Mouse (Mus musculus) MEL (cell line): ENCODE data around the gene Jpt1. TPM values are rescaled to one million over a fixed set of nuclear protein-coding genes. Genes with fewer than 3 reads are reported as not detected.

Experiments
- DNase-seq: peaks from one replicate; pipeline ENCODE4 v3.0.0; 2011; ENCODE audit warnings: low read depth, low spot score
- H3K27ac ChIP-seq: 2 replicates; pipeline ENCODE4 v1.5.1; 2012; ENCODE audit warnings: low read depth, mild to moderate bottlenecking, control low read depth, low read length, moderate library complexity; ENCODE audit not compliant: control insufficient read depth
- H3K27me3 ChIP-seq, 2 experiments: fragments of 150-350 bp in 1 of 2; sonication (generic) in 1 of 2; 2 replicates each; pipeline ENCODE4 v1.6.1; 2012; ENCODE audit warnings: low read length in 2 of 2, mild to moderate bottlenecking in 2 of 2, improper control_type of control experiment in 1 of 2, moderate library complexity in 1 of 2; ENCODE audit not compliant: insufficient read depth in 2 of 2, control insufficient read depth in 1 of 2
- H3K36me3 ChIP-seq, 2 experiments: 2 replicates each; pipeline ENCODE4 v1.6.1; 2012 to 2014; ENCODE audit warnings: low read length in 2 of 2, improper control_type of control experiment in 1 of 2, inconsistent platforms in 1 of 2, mild to moderate bottlenecking in 1 of 2; ENCODE audit not compliant: insufficient read depth in 2 of 2, control insufficient read depth in 1 of 2
- H3K4me1 ChIP-seq, 2 experiments: fragments of 150-350 bp in 1 of 2; sonication (generic) in 1 of 2; 2 replicates each; pipeline ENCODE4 v1.6.1; 2012; ENCODE audit warnings: low read length in 2 of 2, improper control_type of control experiment in 1 of 2, mild to moderate bottlenecking in 1 of 2; ENCODE audit not compliant: insufficient read depth in 2 of 2, control insufficient read depth in 1 of 2
- H3K4me3 ChIP-seq, 2 experiments: fragments of 150-350 bp in 1 of 2; sonication (generic) in 1 of 2; 2 replicates each; pipeline ENCODE4 v1.5.1; 2012; ENCODE audit warnings: low read depth in 2 of 2, low read length in 2 of 2, mild to moderate bottlenecking in 2 of 2, moderate library complexity in 2 of 2, control low read depth in 1 of 2, improper control_type of control experiment in 1 of 2; ENCODE audit not compliant: control insufficient read depth in 1 of 2, insufficient read depth in 1 of 2
- H3K79me2 ChIP-seq: 2 replicates; pipeline ENCODE4 v1.6.1; 2012; ENCODE audit warnings: mild to moderate bottlenecking, low read length, moderate library complexity; ENCODE audit not compliant: control insufficient read depth, poor library complexity, insufficient read depth
- H3K9ac ChIP-seq: 2 replicates; pipeline ENCODE4 v1.6.1; 2012; ENCODE audit warnings: low read depth, mild to moderate bottlenecking, control low read depth, low read length, moderate library complexity; ENCODE audit not compliant: control insufficient read depth, poor library complexity, severe bottlenecking
- H3K9me3 ChIP-seq: fragments of 150-350 bp; sonication (generic); replicated peaks from 2 replicates; pipeline ENCODE4 v1.6.1; 2012; ENCODE audit warnings: mild to moderate bottlenecking, low read length, improper control_type of control experiment, moderate library complexity; ENCODE audit not compliant: insufficient read depth
- CHD2 ChIP-seq: IDR thresholded peaks from 2 replicates; pipeline ENCODE4 v1.6.1; 2011; ENCODE audit warnings: low read length, improper control_type of control experiment
- CTCF ChIP-seq, 3 experiments: IDR thresholded peaks in 2 of 3; conservative IDR thresholded peaks in 1 of 3; 2 replicates each; pipeline ENCODE4 v1.5.1; 2011 to 2012; ENCODE audit warnings: low read length in 3 of 3, low read depth in 2 of 3, mild to moderate bottlenecking in 2 of 3, improper control_type of control experiment in 1 of 3, inconsistent platforms in 1 of 3, mixed read lengths in 1 of 3, moderate library complexity in 1 of 3; ENCODE audit not compliant: control insufficient read depth in 1 of 3, insufficient read depth in 1 of 3, poor library complexity in 1 of 3, severe bottlenecking in 1 of 3
- E2F4 ChIP-seq: IDR thresholded peaks from 2 replicates; pipeline ENCODE4 v1.6.1; 2011; ENCODE audit warnings: low read depth, low read length, improper control_type of control experiment, borderline replicate concordance
- ELF1 ChIP-seq: IDR thresholded peaks from 2 replicates; pipeline ENCODE4 v1.6.1; 2014; ENCODE audit warnings: low read depth, mild to moderate bottlenecking, inconsistent platforms, low read length, improper control_type of control experiment, moderate library complexity
- EP300 ChIP-seq, 2 experiments: IDR thresholded peaks; 2 replicates each; pipeline ENCODE4 v1.6.1; 2011; ENCODE audit warnings: improper control_type of control experiment in 2 of 2, low read length in 2 of 2, low read depth in 1 of 2, mild to moderate bottlenecking in 1 of 2
- GABPA ChIP-seq: IDR thresholded peaks from 2 replicates; pipeline ENCODE4 v1.6.1; 2012; ENCODE audit warnings: low read depth, mild to moderate bottlenecking, inconsistent platforms, low read length, improper control_type of control experiment, moderate library complexity
- GATA1 ChIP-seq: IDR thresholded peaks from 2 replicates; pipeline ENCODE4 v1.6.1; 2011; ENCODE audit warnings: low read depth, low read length, improper control_type of control experiment
- HCFC1 ChIP-seq: IDR thresholded peaks from 2 replicates; pipeline ENCODE4 v1.6.1; 2012; ENCODE audit warnings: low read depth, mild to moderate bottlenecking, inconsistent platforms, low read length, improper control_type of control experiment, moderate library complexity
- JUND ChIP-seq: IDR thresholded peaks from 2 replicates; pipeline ENCODE4 v1.6.1; 2011; ENCODE audit warnings: low read depth, mild to moderate bottlenecking, improper control_type of control experiment, low read length
- MAFK ChIP-seq: IDR thresholded peaks from 2 replicates; pipeline ENCODE4 v1.6.1; 2011; ENCODE audit warnings: low read depth, mild to moderate bottlenecking, low read length, improper control_type of control experiment, borderline replicate concordance
- MAX ChIP-seq: IDR thresholded peaks from 2 replicates; pipeline ENCODE4 v1.6.1; 2011; ENCODE audit warnings: low read length, improper control_type of control experiment
- MAZ ChIP-seq: IDR thresholded peaks from 2 replicates; pipeline ENCODE4 v1.6.1; 2012; ENCODE audit warnings: low read depth, mild to moderate bottlenecking, inconsistent platforms, low read length, improper control_type of control experiment
- MEF2A ChIP-seq: IDR thresholded peaks from 2 replicates; pipeline ENCODE4 v1.6.1; 2014; ENCODE audit warnings: low read depth, mild to moderate bottlenecking, inconsistent platforms, low read length, improper control_type of control experiment; ENCODE audit not compliant: poor library complexity, insufficient replicate concordance, severe bottlenecking; ENCODE audit errors: extremely low read depth
- MXI1 ChIP-seq: IDR thresholded peaks from 2 replicates; pipeline ENCODE4 v1.6.1; 2011; ENCODE audit warnings: mild to moderate bottlenecking, low read depth, low read length, improper control_type of control experiment
- MYB ChIP-seq: IDR thresholded peaks from 2 replicates; pipeline ENCODE4 v1.6.1; 2011; ENCODE audit warnings: mild to moderate bottlenecking, low read depth, low read length, improper control_type of control experiment
- NELFE ChIP-seq: IDR thresholded peaks from 2 replicates; pipeline ENCODE4 v1.6.1; 2011; ENCODE audit warnings: low read depth, low read length, improper control_type of control experiment
- NRF1 ChIP-seq: IDR thresholded peaks from 2 replicates; pipeline ENCODE4 v1.6.1; 2014; ENCODE audit warnings: low read depth, mild to moderate bottlenecking, inconsistent platforms, low read length, improper control_type of control experiment, moderate library complexity; ENCODE audit not compliant: poor library complexity, insufficient read depth, severe bottlenecking
- POLR2A ChIP-seq, 2 experiments: IDR thresholded peaks; 2 replicates each; pipeline ENCODE4 v1.6.1; 2011 to 2012; ENCODE audit warnings: low read length in 2 of 2, mild to moderate bottlenecking in 2 of 2, control low read depth in 1 of 2, improper control_type of control experiment in 1 of 2, low read depth in 1 of 2, moderate library complexity in 1 of 2; ENCODE audit not compliant: control insufficient read depth in 1 of 2, insufficient read depth in 1 of 2, poor library complexity in 1 of 2
- POLR2AphosphoS2 ChIP-seq: IDR thresholded peaks from 2 replicates; pipeline ENCODE4 v1.6.1; 2011; ENCODE audit warnings: low read length, improper control_type of control experiment
- POLR2AphosphoS5 ChIP-seq: IDR thresholded peaks from 2 replicates; pipeline ENCODE4 v1.6.1; 2012; ENCODE audit warnings: low read depth, borderline replicate concordance, mild to moderate bottlenecking, inconsistent platforms, low read length, moderate library complexity, mixed read lengths
- RAD21 ChIP-seq: IDR thresholded peaks from 2 replicates; pipeline ENCODE4 v1.6.1; 2011; ENCODE audit warnings: mild to moderate bottlenecking, low read depth, low read length, improper control_type of control experiment
- RCOR1 ChIP-seq: IDR thresholded peaks from 2 replicates; pipeline ENCODE4 v1.6.1; 2012; ENCODE audit warnings: low read depth, mild to moderate bottlenecking, inconsistent platforms, low read length, improper control_type of control experiment
- SMC3 ChIP-seq: IDR thresholded peaks from 2 replicates; pipeline ENCODE4 v1.6.1; 2011; ENCODE audit warnings: low read depth, low read length, improper control_type of control experiment
- TAL1 ChIP-seq: IDR thresholded peaks from 2 replicates; pipeline ENCODE4 v1.6.1; 2012; ENCODE audit warnings: mild to moderate bottlenecking, inconsistent platforms, low read length, moderate library complexity, mixed read lengths
- TBP ChIP-seq: IDR thresholded peaks from 2 replicates; pipeline ENCODE4 v1.8.0; 2011; ENCODE audit warnings: low read depth, low read length, improper control_type of control experiment
- TCF12 ChIP-seq: IDR thresholded peaks from 2 replicates; pipeline ENCODE4 v1.6.1; 2014; ENCODE audit warnings: low read depth, mild to moderate bottlenecking, inconsistent platforms, low read length, improper control_type of control experiment, moderate library complexity
- USF1 ChIP-seq: IDR thresholded peaks from 2 replicates; pipeline ENCODE4 v1.6.1; 2014; ENCODE audit warnings: low read depth, mild to moderate bottlenecking, inconsistent platforms, low read length, improper control_type of control experiment, moderate library complexity
- USF2 ChIP-seq, 2 experiments: IDR thresholded peaks; 2 replicates each; pipeline ENCODE4 v1.6.1; 2011 to 2012; ENCODE audit warnings: improper control_type of control experiment in 2 of 2, low read length in 2 of 2, borderline replicate concordance in 1 of 2, inconsistent platforms in 1 of 2, low read depth in 1 of 2, mild to moderate bottlenecking in 1 of 2; ENCODE audit not compliant: insufficient read depth in 1 of 2
- ZC3H11A ChIP-seq: IDR thresholded peaks from 2 replicates; pipeline ENCODE4 v1.6.1; 2012; ENCODE audit warnings: low read depth, mild to moderate bottlenecking, inconsistent platforms, low read length, improper control_type of control experiment
- ZMIZ1 ChIP-seq: IDR thresholded peaks from 2 replicates; pipeline ENCODE4 v1.6.1; 2012; ENCODE audit warnings: low read depth, mild to moderate bottlenecking, inconsistent platforms, low read length, improper control_type of control experiment, moderate library complexity
- ZNF384 ChIP-seq: IDR thresholded peaks from 2 replicates; pipeline ENCODE4 v1.6.1; 2012; ENCODE audit warnings: low read depth, mild to moderate bottlenecking, inconsistent platforms, low read length, improper control_type of control experiment
- polyA plus RNA-seq, 2 experiments: library from polyadenylated mRNA; stranded (reverse) in 1 of 2; unstranded in 1 of 2; fragments of >175 nt in 1 of 2; fragments of >200 nt in 1 of 2; gene quantifications; 2 replicates each; pipeline versions ENCODE4 v1.2.1 to v1.2.4; 2012; ENCODE audit warnings: low replicate concordance in 2 of 2, low read depth in 1 of 2; ENCODE audit not compliant: insufficient read length in 2 of 2, insufficient read depth in 1 of 2, missing spikeins in 1 of 2
- total RNA-seq: library from RNA; depleted of rRNA; stranded (reverse); fragments of 300-350 nt; gene quantifications from 2 replicates; pipeline ENCODE4 v1.2.3, GENCODE M21; 2012

The Jpt1 gene
- total and polyA plus RNA-seq, 3 experiments = 353 to 382 TPM; not detected in 1

DNA sequence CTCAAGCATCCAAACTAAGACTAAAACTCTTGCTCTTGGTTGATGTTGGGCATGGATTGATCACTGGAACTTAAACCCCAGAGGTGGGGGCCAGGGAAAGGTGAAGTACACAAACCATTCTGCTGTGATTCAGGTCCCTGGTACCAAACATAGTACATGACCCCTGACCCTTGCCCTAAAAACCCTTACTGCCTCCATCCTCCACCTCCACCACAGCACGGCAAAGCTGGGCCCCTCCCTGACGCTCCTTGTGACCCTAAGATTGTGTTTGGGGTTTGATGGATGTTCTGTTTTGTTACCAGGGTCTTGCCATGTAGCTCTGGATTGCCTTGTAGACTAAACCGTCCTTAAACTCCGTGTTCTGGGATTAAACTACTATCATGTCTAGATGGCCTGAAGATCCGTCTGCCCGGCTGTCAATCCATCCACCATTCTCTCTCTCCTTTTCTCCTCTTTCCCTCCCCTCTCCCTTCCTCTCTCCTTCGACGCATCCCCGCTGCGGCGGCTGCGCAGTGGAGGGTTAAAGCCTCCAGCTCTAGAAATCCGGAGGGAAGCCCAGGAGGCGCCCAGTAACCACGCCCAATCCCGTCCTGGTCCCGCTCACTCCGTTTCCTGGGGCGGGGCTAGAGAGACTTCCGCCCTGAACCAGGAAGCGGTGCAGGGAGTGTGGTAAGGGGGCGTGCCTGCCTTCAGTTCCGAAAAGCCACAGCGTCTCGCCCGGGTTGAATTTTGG, 39.0 kb downstream of the Jpt1 start, which contains the start of gene Armc7 (continued):
- TF ChIP-seq MYB (no peak), EP300 (IDR thresholded peaks at IDR 0.05; ENCODE audit: low read depth in 1 of 2, low read length in 2 of 2) (no peak; a peak in 1 of 4 replicates), MAX (peak; percentile 72), MEF2A (no peak), E2F4 (no peak), POLR2AphosphoS5 (no peak), GABPA (no peak), NRF1 (peak; percentile 88), MAFK (no peak), USF1 (no peak), TCF12 (peak; percentile 60), NELFE (peak; percentile 79), ZNF384 (no peak), CTCF (IDR thresholded peaks at IDR 0.05 in 2 of 3, conservative IDR thresholded peaks at IDR 0.05 in 1 of 3; ENCODE audit: control insufficient read depth in 1 of 3, insufficient read depth in 1 of 3, low read depth in 2 of 3, low read length in 3 of 3, poor library complexity in 1 of 3, severe bottlenecking in 1 of 3) (no peak), POLR2A (IDR thresholded peaks at IDR 0.05; ENCODE audit: control insufficient read depth in 1 of 2, insufficient read depth in 1 of 2, low read depth in 1 of 2, low read length in 2 of 2, poor library complexity in 1 of 2) (peak; percentile 77 to 83), MAZ (peak; percentile 64), ELF1 (peak; percentile 99)

DNA sequence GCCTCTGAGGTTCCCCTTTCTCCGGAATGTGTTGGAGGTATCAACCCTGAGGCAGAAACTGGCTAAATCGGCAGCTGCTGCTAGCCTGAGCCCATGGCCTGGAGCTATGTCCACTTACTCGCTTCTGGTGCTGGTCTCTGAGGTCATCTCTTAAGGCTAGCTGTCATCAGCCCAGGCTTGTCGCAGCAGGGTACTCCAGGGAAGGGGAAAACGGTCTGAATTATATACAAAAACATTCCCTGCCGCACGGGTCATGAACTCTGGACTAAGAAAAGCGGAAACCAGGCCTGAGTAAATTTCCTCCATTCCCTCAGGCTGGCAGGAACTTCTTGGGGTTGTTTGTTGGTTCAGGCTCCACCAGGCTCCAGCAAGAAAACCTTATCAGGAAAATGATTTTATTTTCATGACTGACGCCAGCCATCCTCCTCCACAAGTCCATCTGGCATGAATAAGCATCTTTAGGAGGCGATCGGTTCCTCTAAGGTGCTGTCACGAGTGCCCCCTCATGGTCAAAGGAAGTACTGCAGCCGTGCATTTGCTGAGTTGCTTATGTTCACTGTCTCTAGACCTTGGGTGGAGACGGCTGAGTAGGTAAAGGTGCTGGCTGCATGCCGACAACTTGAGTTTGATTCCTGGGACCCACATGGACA, 40.4 kb downstream of the Jpt1 start:
- H3K4me3 ChIP-seq = peak overlapping the region; percentile 38 to 56
- H3K9ac ChIP-seq = peak overlapping the region; percentile 68
- no peak for TF ChIP-seq CHD2
- no peak for TF ChIP-seq POLR2AphosphoS5
- TF ChIP-seq CTCF (IDR thresholded peaks at IDR 0.05 in 2 of 3, conservative IDR thresholded peaks at IDR 0.05 in 1 of 3; ENCODE audit: control insufficient read depth in 1 of 3, insufficient read depth in 1 of 3, low read depth in 2 of 3, low read length in 3 of 3, poor library complexity in 1 of 3, severe bottlenecking in 1 of 3) = peak; percentile 91 to 99 (median 98)
- TF ChIP-seq ZC3H11A = peak; percentile 85
- TF ChIP-seq EP300 (IDR thresholded peaks at IDR 0.05; ENCODE audit: low read depth in 1 of 2, low read length in 2 of 2) = peak; percentile 73 to 78
- TF ChIP-seq RCOR1 = peak; percentile 72
- TF ChIP-seq ZMIZ1 = no peak
- peak; percentile 73 for TF ChIP-seq HCFC1
- TF ChIP-seq POLR2AphosphoS2 = no peak
- no peak for TF ChIP-seq ZNF384
- no peak for TF ChIP-seq TAL1
- TF ChIP-seq USF2 (IDR thresholded peaks at IDR 0.05; ENCODE audit: borderline replicate concordance in 1 of 2, insufficient read depth in 1 of 2, low read depth in 1 of 2, low read length in 2 of 2) = no peak
- TF ChIP-seq ELF1 = peak; percentile 65
- TF ChIP-seq MAFK = peak; percentile 87; the same call in 1 of the 2 replicates
- TF ChIP-seq RAD21 = peak; percentile 86
- peak; percentile 78 for TF ChIP-seq TBP
- peak; percentile 23; the same call in 1 of the 2 replicates for TF ChIP-seq NRF1
- TF ChIP-seq GATA1 = peak; percentile 69; the same call in 1 of the 2 replicates
- TF ChIP-seq MXI1 = peak; percentile 77
- peak in 1 of 2 experiments; percentile 65; a peak in 2 of 4 replicates for TF ChIP-seq POLR2A (IDR thresholded peaks at IDR 0.05; ENCODE audit: control insufficient read depth in 1 of 2, insufficient read depth in 1 of 2, low read depth in 1 of 2, low read length in 2 of 2, poor library complexity in 1 of 2)
- 0 out of 2 replicates have a peak, but pooled peaks have one; percentile 14 for TF ChIP-seq JUND
- TF ChIP-seq SMC3 = peak; percentile 90

More for the DNA sequence above, 40.4 kb downstream of the Jpt1 start:
- H3K27ac ChIP-seq = peak overlapping the region; percentile 66
- H3K79me2 ChIP-seq = peaks cover 5% of the 10 kb centered on the region
- no peaks in the 10 kb centered on the region for H3K9me3 ChIP-seq
- peaks cover 10 to 44% of the 10 kb centered on the region in 2 experiments for H3K4me1 ChIP-seq
- H3K36me3 ChIP-seq = peaks cover 0 to 27% of the 10 kb centered on the region in 2 experiments; a peak in 2 of 4 replicates
- no peaks in the 10 kb centered on the region for H3K27me3 ChIP-seq
- peak; percentile 99 for DNase-seq
